Mouse (Mus musculus): ENCODE measurements around the gene Gm20388.

Gm20388 gene

DNA sequence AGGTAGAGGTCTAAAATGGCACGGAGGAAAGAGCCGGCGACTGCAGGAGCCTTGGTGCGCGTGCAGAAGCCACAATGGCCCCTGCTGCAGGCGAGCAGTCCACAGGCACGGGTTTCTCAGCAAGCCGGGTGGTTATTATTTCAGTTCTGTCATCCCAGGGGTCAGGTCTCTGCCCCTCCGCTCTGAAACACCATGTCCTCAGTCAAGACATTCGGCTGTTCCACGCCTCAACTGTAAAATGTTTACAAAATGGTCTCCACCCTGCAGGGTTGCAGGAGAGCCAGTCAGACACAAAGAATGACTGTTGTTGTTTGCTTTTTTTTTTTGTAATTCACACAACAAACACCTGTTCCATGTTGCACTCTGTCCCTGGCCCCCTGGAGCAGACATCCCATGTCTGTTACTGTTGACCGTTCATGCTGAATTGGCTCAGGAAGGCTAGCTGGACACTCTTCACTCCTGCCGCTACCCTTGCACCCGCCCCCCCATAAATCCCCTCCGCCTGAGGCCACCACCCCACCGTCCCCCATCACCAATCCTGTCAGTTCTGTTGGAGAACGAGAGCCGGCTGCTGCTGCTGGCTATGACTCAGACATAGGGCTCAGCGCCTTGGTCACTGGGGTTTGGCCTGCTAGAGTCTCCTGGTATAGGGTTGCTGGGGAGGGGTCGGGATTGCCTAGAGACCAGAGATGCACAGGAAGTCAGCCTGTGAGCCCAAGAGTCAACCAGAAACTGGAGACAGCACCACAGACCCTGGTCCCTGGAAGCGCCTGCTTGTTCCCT, 350.9 kb downstream of the Gm20388 start:
- no peak for DNase-seq (ENCODE audit: low spot score)

GRCm38 (mm10) chr8:120263879-120264278, 353.2 kb downstream of the Gm20388 start:
- DNase-seq (ENCODE audit: low spot score), result no peak

DNA sequence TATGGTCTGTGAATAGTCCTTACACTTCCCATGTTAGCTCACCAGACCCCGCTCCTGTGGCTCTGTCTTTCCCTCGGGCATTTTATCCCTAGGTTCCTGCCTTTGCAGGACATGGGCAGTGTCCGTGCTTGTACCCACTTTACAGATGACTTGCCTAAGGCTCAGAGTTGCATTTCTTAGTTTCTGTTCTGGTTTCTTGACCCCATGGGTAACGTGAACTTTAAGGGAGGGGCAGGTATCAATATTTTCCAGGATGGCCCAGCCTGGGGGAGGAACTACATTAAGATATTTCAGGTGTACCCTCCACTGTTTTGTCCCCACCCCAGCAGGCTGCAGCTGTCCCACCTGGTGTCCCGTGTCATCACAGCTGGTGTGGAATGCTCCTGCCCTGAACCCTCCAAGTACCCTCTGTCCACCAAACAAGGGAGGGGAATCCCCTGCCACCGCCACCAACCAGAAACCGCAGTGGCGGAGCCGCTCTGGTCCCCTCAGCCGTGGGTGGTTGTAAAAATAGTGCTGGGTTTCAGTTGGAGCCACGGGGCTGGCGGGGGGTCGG, 353.8 kb downstream of the Gm20388 start:
- DNase-seq (ENCODE audit: low spot score), result no peak

DNA sequence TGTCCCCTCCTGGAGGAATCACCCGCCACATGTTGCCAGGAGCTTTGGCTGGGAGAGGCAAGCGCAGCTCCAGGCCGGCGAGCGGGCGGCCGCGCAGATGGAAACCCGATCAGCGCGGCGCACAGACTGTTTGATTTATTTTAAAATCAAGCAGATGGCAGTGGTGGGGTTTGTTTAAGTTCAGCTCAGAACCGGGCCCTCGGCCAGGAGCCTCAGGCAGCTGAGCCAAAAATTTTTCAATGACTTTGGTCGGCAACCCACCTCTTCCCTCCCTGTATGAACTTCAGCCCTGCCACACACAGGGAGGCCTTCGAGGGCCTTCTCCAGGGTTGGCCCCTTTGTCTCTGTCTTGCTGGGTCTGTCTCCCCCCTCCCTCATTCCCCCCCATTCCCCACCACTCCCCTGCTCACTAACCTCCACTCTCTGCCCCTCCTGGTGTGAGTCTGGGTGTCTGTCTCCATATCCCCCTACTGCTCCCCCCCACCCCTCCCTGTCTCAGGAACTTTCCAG, 354.4 kb downstream of the Gm20388 start:
- DNase-seq (ENCODE audit: low spot score), result peak; percentile 85

GRCm38 (mm10) chr8:120265471-120265870, 354.8 kb downstream of the Gm20388 start:
- DNase-seq (ENCODE audit: low spot score), result peak; percentile 79

DNA sequence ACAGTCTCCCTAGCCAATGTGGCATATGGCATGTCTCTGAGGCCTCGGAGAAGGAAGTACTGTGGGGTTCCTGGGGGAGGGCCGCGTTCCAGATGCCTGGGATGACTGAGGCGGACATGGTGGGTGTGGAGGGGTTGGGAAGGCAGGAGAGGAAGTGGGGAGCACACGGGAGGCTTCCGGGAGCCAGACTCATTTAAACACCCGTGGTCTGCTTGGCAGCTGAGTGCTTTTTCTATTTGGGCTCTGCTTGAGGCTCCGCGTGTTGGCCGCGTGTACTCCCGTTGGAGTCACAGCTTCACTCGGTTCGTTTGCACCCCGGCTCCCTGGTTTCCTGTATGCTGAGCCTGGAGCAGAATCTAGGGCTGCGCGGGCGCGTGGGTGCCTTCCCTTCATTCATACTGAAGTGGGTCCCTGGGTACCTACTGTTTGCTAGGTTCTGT, 357.9 kb downstream of the Gm20388 start:
- DNase-seq (ENCODE audit: low spot score), result no peak

DNA sequence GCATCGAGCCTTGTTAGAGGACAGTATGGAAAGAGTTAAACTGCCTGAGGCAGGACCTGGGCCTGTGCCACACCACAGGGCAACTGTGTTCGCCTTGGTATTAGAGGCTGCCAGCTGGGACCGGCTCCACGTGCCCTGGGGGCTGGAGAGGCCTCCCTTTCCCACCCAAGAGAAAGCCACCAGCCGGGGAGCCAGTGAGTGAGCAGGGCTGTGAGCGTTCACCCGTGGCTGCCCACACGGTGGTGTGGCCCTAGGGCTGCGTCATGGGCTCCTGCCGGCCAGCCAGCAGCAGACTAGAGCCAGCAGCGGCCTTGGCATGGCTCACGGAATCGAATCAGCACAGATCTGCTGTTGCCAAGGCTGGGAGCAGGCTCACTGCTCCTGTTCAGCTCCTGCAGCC, 359.8 kb downstream of the Gm20388 start:
- peak; percentile 84 for DNase-seq (ENCODE audit: low spot score)

GRCm38 (mm10) chr8:120273430-120273829, 362.8 kb downstream of the Gm20388 start:
- no peak for DNase-seq (ENCODE audit: low spot score)

GRCm38 (mm10) chr8:120276051-120276890, 365.6 kb downstream of the Gm20388 start:
- DNase-seq (ENCODE audit: low spot score), result peak; percentile 99

GRCm38 (mm10) chr8:120276891-120277426, 366.3 kb downstream of the Gm20388 start:
- peak; percentile 83 for DNase-seq (ENCODE audit: low spot score)

DNA sequence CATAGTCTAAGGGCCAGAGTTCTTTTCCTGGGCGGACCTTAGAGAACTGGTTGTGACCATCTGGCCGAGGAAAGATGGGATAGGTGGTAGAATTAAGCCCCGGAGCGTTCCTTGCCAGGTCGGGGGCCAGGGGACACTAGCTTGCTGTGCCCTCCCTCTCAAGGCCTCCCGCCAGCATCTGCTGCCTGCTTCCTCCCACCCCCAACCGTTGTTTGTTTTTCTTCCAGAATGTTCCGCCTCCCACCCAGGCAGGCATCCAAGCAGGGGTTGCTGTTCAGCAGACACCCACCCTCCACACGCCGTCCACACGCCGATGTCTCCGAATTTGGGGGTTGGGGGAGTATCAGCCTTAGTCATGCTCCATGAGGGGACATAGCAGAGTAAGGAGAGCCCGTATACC, 367.4 kb downstream of the Gm20388 start:
- DNase-seq (ENCODE audit: low spot score), result no peak

DNA sequence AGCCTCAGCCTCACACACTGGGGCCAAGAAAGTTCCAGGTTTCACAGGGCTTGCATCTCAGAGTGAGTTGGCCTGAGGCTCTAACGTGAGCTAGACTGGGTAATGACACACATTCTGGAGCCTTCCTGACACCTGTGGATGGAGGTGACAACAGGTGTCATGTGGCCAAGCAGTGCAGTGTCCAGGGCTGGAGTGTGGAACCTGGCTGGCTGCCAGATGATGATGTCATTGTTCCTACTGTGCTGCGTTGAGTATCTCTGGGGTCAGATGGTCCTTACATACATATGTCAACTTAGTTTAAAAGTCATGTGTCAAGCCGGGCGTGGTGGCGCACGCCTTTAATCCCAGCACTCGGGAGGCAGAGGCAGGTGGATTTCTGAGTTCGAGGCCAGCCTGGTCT, 368.8 kb downstream of the Gm20388 start:
- DNase-seq (ENCODE audit: low spot score), result peak; percentile 71

DNA sequence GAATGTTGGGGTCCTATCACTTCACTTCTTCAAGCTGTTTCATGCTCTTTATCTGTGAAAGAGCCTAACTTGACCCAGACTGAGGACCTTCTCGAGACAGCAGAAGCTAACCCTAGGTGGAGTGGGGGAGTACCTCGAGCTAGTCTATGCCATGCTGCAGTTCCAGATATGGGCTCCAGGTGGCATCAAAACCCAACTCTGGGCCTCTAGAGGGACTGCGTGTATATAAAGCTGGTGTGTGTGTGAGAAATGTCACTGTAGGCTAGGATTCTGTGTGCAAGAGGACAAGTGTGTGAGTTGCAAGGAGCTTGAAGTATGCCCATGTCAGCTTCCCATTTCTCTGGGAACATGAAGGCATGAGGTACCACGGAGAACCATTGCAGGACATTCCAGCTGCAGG, 370.8 kb downstream of the Gm20388 start:
- DNase-seq (ENCODE audit: low spot score), result peak; percentile 91

DNA sequence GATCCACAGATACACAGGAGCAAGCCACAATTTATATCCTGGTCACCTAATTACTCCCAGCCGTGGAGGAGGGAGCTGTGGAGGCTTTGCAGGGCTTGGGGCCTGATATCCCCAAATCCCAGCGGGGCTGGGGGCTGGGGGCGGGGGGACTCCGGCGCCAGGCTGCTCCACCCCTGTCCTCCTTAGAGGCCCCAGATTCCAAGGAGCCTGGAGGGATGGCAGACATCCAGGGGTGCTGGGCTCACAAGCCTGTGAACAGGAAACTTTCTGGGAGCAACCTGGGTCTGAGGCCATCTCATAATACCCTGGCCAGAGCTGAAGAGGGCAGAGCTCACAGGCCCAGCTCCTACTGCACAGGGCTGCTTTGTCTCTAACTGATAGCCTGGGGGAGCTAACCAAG, 371.8 kb downstream of the Gm20388 start:
- DNase-seq (ENCODE audit: low spot score), result peak; percentile 66

- no peak for DNase-seq (ENCODE audit: low spot score)
Measured at GRCm38 (mm10) chr8:120284265-120284664, 373.6 kb downstream of the Gm20388 start.

DNA sequence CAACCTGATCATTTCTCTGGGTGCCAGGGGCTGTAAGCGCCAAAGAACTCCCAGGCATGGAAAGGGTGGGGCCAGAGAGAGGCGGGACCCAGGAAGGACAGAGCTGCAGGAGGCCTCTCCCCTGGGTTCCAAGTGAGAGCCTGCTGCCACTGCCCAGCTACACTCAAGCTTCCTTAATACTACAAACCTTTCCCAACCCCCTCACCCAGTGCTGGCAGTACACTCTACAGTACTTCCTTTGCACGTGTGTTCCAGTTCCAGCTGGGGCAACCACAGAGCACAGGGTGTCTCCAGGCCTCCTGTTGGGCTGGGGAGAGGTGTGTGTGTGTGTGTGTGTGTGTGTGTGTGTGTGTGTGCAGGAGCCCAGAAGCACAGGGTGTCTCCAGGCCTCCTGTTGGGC, 374.4 kb downstream of the Gm20388 start:
- DNase-seq (ENCODE audit: low spot score), result peak; percentile 77

DNA sequence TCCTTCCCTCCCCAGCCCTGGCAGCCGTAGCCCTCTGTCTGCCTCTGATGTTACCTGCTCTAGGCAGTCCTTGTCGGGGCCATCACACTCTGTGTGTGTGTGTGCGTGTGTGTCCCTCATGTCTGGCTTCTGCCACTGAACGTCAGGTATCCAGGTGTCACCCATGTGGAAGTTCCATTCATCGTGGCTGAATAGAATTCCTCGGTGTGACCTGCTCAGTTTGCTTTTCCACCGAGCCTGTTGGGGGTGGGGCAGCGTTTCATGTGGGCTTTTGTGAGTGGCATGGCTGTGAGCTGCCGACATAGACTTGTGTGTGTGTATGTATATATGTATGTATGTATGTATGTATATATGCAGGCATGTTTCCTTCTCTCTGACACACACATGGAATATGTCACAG, 375.2 kb downstream of the Gm20388 start:
- no peak for DNase-seq (ENCODE audit: low spot score)

DNA sequence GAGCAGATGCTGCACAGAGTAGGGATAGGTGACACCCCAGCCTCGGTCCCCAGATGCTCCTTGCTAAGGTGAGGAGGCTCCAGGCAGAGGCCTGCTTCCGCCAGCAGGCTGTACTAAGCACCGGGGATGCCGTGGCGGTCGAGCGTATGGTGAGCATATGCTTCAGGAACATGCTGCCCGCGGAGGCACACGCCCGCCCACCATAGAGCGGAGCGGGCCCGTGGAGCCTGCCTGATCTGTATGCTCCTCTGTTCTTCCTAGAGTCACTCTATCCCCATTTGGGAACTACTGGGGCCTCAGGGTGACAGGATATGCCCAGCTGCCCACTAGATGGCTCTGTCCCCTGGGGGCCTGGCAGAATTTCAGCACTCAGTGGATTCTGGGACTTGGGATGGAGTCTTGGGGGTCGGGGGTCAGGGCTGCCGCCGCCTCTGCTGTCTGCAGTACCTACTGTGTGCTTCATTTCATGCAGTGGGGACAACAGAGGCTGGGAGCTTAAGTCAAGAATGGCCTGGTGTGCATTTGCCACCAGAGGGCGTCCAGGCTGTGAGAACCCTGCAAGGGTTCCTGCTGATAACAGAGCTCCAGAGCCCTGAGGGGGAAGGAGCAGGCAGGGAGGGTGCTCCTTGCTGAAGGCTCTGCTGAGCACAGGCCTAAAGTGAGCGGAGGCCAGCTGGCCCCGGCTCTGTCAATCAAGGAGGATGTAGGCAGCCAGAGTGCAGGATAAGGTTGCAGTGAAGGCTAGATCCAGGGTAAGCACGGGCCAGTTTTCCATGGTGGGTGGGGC, 377.7 kb downstream of the Gm20388 start:
- DNase-seq (ENCODE audit: low spot score), result peak; percentile 91

DNA sequence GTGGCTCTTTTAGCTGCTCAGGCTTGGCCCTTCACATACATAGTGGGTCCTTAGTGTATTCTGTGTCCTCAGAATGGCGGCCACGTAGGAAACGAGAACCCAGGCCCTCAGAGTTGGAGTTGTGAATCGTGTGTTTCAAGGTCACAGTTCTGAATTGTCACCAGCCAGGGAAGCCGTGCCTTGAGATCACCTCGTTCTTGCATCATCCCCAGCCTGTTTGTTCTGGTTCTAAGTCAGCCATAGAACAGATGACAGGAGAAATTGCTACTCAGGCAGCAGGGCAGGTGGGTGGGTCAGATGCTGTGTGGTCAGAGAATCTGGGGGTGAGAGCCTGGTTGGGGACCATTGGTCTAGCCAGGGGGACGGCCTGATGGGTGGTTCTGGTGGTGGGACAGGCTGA, 378.6 kb downstream of the Gm20388 start:
- DNase-seq (ENCODE audit: low spot score), result no peak

DNA sequence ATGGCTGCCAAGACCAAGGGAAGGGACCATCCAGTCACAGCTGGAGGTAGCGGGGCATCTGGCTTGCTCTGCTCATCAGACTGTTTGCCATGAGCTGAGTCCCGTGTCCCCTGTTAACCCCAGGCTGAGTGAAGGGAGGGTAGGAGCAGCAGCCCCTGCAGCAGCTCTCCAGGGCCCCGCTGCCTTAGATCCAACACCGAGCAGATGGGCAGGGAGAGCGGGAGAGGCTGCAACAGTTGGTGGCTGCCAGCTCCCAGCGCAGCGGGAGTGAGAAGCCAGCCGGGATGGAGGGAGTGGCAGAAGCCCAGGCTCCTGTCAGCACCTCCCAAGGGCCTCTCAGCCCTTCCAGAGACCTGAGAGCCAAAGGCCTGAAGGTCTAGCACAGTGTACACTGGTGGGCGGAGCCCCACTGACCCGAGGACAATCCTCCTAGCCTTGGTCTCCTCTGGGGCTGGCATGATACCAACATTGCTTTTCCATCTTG, 379.1 kb downstream of the Gm20388 start:
- peak; percentile 88 for DNase-seq (ENCODE audit: low spot score)

GRCm38 (mm10) chr8:120290614-120291013, 380.0 kb downstream of the Gm20388 start:
- no peak for DNase-seq (ENCODE audit: low spot score)

Data from MN1 (cell line).